Mouse (Mus musculus) erythroid progenitor cell, adult 5-6 weeks (primary cell): Measurements from ENCODE around the gene Plekha4. TPM values are rescaled to one million over a fixed set of nuclear protein-coding genes. Genes with fewer than 3 reads are reported as not detected.
A peak's percentile ranks its signal among the peaks of the same experiment; 100 is the strongest.
"Not testable (repeated sequence)": the region's sequence is repeated elsewhere in the genome, so short reads cannot be mapped to it uniquely, and the experiment has no call there.

ENCODE experiments used
- ATAC-seq: replicated peaks from 2 replicates; pipeline ENCODE4 v1.8.0; 2016; ENCODE audit warnings: moderate number of reproducible peaks, mild to moderate bottlenecking, moderate TSS enrichment, inconsistent platforms; ENCODE audit not compliant: poor library complexity, low FRiP score, severe bottlenecking
- total RNA-seq, 2 experiments: library from RNA; stranded (forward) in 1 of 2; stranded (reverse) in 1 of 2; fragments of 150-400 nt in 1 of 2; fragments of 186-747, 209-891 nt in 1 of 2; gene quantifications; 2 replicates each; pipeline versions ENCODE4 v1.2.3 to v1.2.4; 2015 to 2017; ENCODE audit warnings: low replicate concordance in 2 of 2

Plekha4 gene
- total RNA-seq, 2 experiments from 2014 or later, result 0.08 TPM; not detected in 1

- no peak for ATAC-seq
These were observed 18.5 kb upstream of the Plekha4 start for GRCm38 (mm10) chr7:45507583-45507982.

GRCm38 (mm10) chr7:45508561-45508960 is 17.6 kb upstream of the Plekha4 start:
- peak; percentile 82 for ATAC-seq

- ATAC-seq, result peak; percentile 60
These were observed 16.8 kb upstream of the Plekha4 start for GRCm38 (mm10) chr7:45509181-45509882.

- ATAC-seq, result peak; percentile 80
These were observed 16.0 kb upstream of the Plekha4 start, which contains the start of gene Nucb1 for GRCm38 (mm10) chr7:45509912-45510787. Nucb1 (minus strand) TSS chr7:45510406.

GRCm38 (mm10) chr7:45514411-45514810 is 11.7 kb upstream of the Plekha4 start:
- ATAC-seq, result no peak

- ATAC-seq, result peak; percentile 74
These were observed 10.7 kb upstream of the Plekha4 start for GRCm38 (mm10) chr7:45515436-45515835.

GRCm38 (mm10) chr7:45516846-45517245 is 9.3 kb upstream of the Plekha4 start:
- ATAC-seq, result not testable (repeated sequence)

GRCm38 (mm10) chr7:45518618-45519017 is 7.5 kb upstream of the Plekha4 start:
- ATAC-seq, result no peak

GRCm38 (mm10) chr7:45519345-45520120 is 6.6 kb upstream of the Plekha4 start:
- ATAC-seq, result peak; percentile 44; the same call in 1 of the 2 replicates

- ATAC-seq, result no peak
These were observed 5.5 kb upstream of the Plekha4 start for GRCm38 (mm10) chr7:45520605-45521004.

GRCm38 (mm10) chr7:45521728-45522184 is 4.4 kb upstream of the Plekha4 start:
- ATAC-seq, result no peak

- ATAC-seq, result no peak
These were observed 3.9 kb upstream of the Plekha4 start for GRCm38 (mm10) chr7:45522194-45522752.

- peak; percentile 25 for ATAC-seq
These were observed 3.0 kb upstream of the Plekha4 start for GRCm38 (mm10) chr7:45522957-45523676.

GRCm38 (mm10) chr7:45523678-45524170 is 2.4 kb upstream of the Plekha4 start:
- no peak for ATAC-seq

- ATAC-seq, result peak; percentile 75
These were observed 1.1 kb upstream of the Plekha4 start for GRCm38 (mm10) chr7:45524841-45525621.

GRCm38 (mm10) chr7:45526474-45527120 is 467 bp downstream of the Plekha4 start:
- no peak for ATAC-seq

GRCm38 (mm10) chr7:45527169-45527568 is 1.0 kb downstream of the Plekha4 start:
- not testable (repeated sequence) for ATAC-seq

GRCm38 (mm10) chr7:45529461-45529860 is 3.3 kb downstream of the Plekha4 start:
- ATAC-seq, result no peak
